Mouse (Mus musculus): ENCODE measurements around the gene Naa35. TPM values are rescaled to one million over a fixed set of nuclear protein-coding genes. Genes with fewer than 3 reads are reported as not detected.
A peak's percentile ranks its signal among the peaks of the same experiment; 100 is the strongest.

Naa35 gene
- total RNA-seq, 2 experiments from 2014 or later, result 67.8 to 74.0 TPM

DNA sequence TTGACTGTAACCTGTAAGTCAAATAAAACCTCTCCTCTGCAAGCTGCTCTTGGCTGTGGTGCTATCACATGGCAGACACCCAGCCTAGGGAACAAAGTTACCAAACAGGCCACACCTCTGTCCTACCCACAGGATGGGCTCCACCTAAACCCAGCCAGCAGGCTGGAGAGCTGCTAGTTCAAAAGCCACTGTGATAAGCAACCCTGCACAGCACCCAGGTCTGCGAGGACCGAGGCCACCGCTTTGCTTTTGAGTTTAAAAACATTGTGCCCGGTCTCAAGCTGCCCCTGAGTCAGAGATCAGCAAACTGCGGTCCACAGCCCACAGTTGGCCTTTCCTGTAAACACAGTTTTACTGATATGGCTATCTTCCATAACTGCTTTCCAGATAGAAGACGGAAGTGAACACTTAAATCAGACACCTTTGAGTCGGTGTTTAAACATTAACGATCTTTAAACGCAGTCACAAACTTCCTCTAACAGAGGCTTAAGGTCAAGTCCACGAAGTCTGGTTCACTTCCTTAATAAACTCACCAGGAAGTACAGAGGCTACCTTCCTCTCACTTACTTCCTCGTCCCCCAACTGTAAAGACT is 83.5 kb downstream of the Naa35 start:
- DNase-seq (ENCODE audit: low spot score in 2 of 2), result no peak

DNA sequence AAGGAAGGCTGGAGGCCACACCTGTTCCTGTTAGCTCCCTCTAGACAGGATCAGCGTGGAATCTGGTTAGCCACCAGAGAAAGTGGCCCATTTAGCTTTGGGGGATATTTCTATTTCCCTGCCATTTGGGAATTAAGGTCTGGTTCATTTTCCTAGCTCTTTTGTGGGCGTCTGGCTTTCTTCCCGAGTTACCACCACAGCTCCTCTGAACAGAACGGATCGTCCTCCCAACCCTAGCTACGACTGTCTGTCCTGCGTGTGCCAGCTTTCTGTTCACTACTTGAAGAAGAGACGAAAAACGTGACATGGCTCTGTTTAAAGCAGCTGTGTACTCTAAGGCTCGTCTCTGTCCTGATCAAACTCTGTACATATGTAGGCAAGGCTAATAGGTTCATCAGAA is 84.9 kb downstream of the Naa35 start:
- DNase-seq (ENCODE audit: low spot score in 2 of 2), result no peak

DNA sequence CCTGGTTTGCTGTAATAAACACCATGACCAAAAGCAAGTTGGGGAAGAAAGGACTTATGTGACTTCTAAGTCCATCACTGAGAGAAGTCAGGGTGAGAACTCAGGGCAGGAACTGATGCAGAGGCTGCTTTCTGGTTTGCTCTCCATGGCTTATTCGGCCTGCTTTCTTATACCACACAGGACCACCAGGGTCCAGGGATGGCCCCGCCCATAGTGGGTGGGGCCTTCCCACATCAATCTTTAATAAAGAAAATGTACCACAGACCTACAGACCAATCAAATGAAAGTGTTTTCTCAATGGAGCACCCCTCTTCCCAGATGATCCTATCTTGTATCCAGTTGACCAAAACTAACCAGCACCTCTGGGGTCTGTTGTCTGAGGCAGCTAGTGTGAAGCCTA is 86.5 kb downstream of the Naa35 start:
- DNase-seq (ENCODE audit: low spot score in 2 of 2), result no peak

GRCm38 (mm10) chr13:59672248-59672647 is 87.2 kb downstream of the Naa35 start:
- no peak for DNase-seq (ENCODE audit: low spot score in 2 of 2)

DNA sequence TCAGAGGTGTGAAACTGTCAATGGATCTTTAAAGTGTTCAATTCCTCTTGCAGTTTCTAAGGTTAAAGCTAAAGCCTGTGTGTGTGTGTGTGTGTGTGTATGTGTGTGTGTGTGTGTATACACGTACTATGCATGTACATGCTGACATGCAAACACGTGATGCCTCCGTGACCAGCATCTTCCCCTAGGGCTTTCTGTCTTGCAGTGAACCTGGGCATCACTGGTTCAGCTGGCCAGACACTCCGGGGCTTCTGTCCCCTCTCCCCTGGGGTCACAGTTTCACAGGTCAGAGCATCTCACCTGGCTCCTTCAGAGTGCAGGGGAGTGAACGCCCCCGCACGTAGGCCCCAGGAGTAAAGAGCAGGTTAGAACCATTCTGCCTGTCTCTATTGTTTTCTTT is 88.5 kb downstream of the Naa35 start:
- no peak for DNase-seq (ENCODE audit: low spot score in 2 of 2)

DNA sequence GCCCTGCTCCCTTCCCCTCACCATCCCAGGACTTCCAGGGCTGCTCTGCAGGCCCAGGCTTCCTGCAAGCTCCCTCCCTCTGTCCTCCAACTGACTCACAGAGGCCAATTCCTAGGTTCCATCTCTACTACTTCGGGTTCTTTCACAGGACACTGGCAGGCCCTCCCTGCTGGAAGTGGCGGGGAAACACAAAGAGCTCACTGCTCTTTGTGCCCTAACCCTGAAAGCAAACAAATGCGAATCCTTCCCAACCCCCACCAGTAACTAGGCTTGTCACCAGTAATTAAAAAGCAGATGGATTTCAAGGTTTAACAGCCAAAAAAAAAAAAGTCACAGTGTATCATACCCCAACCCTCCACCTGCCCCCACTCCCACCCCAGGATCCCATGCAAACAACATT is 89.2 kb downstream of the Naa35 start:
- DNase-seq (ENCODE audit: low spot score in 2 of 2), result no peak

DNA sequence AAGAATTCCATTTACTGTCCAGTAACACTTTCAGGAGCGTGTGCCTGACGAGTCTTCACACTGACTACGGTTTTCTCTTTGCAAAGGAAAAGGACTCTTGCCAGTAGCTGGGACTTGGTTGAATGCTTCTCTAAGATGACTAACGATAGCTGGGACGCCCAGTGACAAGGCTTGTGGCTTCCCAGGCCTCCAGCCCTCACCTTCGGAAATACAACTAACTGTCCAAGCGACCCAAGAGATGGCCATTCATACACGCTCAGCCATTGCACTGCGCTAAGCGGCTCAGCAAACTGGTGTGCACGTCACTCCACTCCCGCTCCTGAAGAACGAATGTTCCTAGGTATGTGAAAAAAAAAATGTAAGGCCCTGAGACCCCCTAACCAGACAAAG is 89.7 kb downstream of the Naa35 start:
- no peak for DNase-seq (ENCODE audit: low spot score in 2 of 2)

GRCm38 (mm10) chr13:59675151-59676011 is 90.3 kb downstream of the Naa35 start, which contains the start of gene Golm1:
Gene Golm1, minus strand, starts transcription at chr13:59675811.
- DNase-seq (ENCODE audit: low spot score in 2 of 2), result peak; percentile 16 to 32

DNA sequence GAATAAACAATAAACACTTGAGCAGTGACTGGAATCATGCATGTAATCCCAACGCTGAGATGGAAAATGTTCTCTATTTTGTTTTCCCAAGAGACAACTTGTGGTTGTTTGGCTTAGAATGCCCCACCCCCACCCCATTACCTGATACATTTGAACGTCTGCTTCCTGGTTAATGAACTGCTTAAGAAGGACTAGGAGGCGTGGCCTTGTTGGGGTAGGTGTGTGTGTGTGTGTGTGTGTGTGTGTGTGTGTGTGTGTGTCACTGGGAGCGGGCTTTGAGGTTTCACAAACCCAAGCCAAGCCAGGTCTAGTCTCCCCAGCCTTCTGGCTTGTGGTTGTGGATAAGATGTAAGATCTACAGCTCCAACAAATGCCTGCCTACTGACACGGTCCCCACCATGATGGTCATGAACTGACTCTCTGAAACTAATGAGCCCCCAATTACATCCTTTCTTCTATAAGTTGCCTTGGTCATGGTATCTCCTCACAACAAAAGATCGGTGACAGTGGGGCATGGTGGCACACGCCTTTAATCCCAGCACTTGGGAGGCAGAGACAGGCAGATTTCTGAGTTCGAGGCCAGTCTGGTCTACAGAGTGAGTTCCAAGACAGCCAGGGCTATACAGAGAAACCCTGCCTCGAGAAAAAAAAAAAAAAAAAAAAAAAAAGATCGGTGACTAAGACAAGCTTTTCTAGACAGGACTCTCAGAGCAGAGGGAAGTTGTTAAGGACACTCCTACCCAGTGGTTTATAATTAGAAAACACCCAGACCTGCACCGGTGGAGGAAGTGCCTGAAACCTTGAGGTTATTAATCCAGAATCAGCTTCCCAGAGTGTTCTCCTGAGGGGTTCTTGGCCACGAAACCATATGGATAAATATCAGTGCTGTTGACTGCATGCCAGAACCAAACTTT is 91.5 kb downstream of the Naa35 start:
- peak in 1 of 2 experiments; percentile 17 for DNase-seq (ENCODE audit: low spot score in 2 of 2)

GRCm38 (mm10) chr13:59679306-59679705 is 94.2 kb downstream of the Naa35 start:
- DNase-seq (ENCODE audit: low spot score in 2 of 2), result no peak

DNA sequence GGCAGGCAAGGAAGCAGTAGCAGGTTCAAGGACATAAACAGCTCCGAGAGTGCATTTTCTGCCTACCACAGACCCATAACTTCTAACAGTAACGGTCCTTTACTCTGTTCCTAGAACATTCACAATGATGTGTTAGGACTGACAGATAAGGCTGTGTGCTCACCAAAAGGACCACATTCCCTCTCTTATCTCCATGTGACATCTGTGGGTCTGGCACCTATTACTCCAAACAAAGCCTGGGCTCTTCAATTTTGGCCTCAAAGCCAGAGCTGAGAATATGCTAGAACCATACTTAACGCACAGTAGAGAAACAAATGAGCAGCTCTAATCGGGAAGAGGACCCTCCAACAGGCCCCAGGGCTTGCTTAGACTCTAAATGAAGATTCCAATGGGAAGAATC is 94.8 kb downstream of the Naa35 start:
- no peak for DNase-seq (ENCODE audit: low spot score in 2 of 2)

DNA sequence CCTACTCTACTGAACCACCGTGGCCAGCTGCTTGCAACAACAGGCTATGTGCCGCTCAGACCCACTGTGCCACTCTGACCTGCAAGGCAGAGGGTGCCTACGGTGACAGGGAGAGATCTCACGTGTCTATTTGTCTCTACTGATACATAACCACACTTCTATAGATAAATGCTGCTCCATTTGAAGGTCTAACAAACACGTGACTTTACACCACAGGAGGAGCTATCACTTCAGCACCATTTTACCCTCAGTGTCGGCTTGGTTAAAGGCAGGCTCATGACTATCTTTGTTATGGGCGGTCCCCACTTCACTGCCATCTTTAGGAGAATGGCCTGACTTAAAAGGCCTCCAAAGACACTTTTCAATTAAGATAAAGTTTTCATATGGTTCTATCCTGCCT is 97.6 kb downstream of the Naa35 start:
- DNase-seq (ENCODE audit: low spot score in 2 of 2), result no peak

DNA sequence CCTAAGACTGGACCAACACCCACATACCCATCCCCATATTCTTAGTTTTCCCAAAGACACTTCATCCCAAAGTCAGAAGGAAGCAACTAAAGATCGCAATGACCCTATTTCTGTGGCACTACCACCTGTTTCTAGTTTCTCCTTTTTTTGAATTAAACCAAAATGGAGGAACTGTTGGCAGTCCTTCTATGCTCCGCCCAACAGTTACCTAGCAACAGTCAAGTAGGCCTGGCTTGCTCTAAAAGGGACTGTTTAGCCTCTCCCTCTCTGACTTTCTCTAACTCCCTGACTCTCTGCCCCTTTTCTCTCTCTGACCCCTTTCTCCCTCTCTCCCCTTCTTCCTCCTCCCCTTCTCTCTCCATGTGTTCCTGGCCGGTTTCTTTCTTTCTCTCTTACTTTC is 100.2 kb downstream of the Naa35 start:
- DNase-seq (ENCODE audit: low spot score in 2 of 2), result no peak

Other genes starting within 250 kb of the Naa35 start
- gene Agtpbp1, start within 50 bp of the Naa35 start, total RNA-seq (2021), result 10 to 100 TPM; 44.2 to 44.3 TPM
- gene Golm1, start 90.6 kb downstream of the Naa35 start, total RNA-seq (2021), result 10 to 100 TPM; 18.5 to 22.7 TPM
- not detected for gene 4921517D22Rik, start 108.8 kb downstream of the Naa35 start, total RNA-seq (2021)
- gene Spata31d1a, start 125.1 kb downstream of the Naa35 start, total RNA-seq (2021), result not detected
- not detected for gene Spata31d1b, start 127.0 kb downstream of the Naa35 start, total RNA-seq (2021)
- not detected for gene Spata31d1d, start 146.5 kb downstream of the Naa35 start, total RNA-seq (2021)
- under 1 TPM in 1 of 2 experiments, not detected in 1; 0.81 TPM for gene 1700014D04Rik, start 161.5 kb downstream of the Naa35 start, total RNA-seq (2021)
- gene Isca1, start 184.6 kb downstream of the Naa35 start, total RNA-seq (2021), result 10 to 100 TPM; 79.6 to 83.9 TPM
- gene Gm49354, start 197.0 kb downstream of the Naa35 start, total RNA-seq (2021), result not detected
- gene Tut7, start 237.9 kb downstream of the Naa35 start, total RNA-seq (2021), result 10 to 100 TPM; 78.2 to 91.7 TPM

All from adrenal gland, postnatal 4 days (tissue).